Mouse (Mus musculus) ES-Bruce4 (cell line): Measurements from ENCODE around the gene Zfp626.

Source experiments
- CTCF ChIP-seq: IDR thresholded peaks from one replicate; pipeline ENCODE4 v1.8.1; 2011; ENCODE audit warnings: low read depth, low read length
- POLR2A ChIP-seq: IDR thresholded peaks from one replicate; pipeline ENCODE4 v1.8.1; 2011; ENCODE audit warnings: low read length; ENCODE audit not compliant: insufficient read depth

DNA sequence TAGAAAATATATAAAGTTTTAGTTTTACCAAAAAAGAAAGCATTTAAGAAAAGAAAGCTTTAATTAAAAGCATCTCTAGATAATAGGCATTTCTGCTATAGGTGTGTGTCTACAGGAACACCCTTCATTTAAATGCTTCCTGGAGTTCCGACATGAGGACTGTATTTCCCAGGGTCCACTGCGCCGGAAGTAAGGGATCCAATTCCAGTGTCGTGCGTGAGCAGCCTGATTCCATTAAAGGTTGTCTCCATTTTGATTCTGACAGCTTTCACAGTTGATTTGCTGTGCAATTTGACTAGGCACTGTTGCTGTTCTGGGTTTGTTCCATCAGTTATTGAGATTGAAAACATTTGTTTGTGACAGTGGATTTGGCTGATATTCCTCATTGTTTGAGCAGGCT is 4.0 kb upstream of the Zfp626 start:
- no peak for TF ChIP-seq CTCF
- no peak for TF ChIP-seq POLR2A
